Mouse (Mus musculus) cerebellum, adult 2 months (tissue): ENCODE data around the gene D5Ertd579e. TPM values are rescaled to one million over a fixed set of nuclear protein-coding genes. Genes with fewer than 3 reads are reported as not detected.
A peak's percentile ranks its signal among the peaks of the same experiment; 100 is the strongest.

Experiments used
- DNase-seq, 2 experiments: peaks; one replicate each; pipeline ENCODE4 v3.0.0; 2021
- H3K27ac ChIP-seq: fragments of 200-500 bp; 2 replicates; pipeline ENCODE4 v1.5.1; 2012; ENCODE audit warnings: low read length, control low read depth, inconsistent platforms; ENCODE audit not compliant: insufficient read depth
- H3K27me3 ChIP-seq: fragments of 200-500 bp; 2 replicates; pipeline ENCODE4 v1.6.1; 2012; ENCODE audit warnings: inconsistent platforms, mild to moderate bottlenecking, low read length, moderate library complexity; ENCODE audit not compliant: control insufficient read depth, insufficient read depth
- H3K4me1 ChIP-seq: fragments of 200-500 bp; 2 replicates; pipeline ENCODE4 v1.6.1; 2011; ENCODE audit warnings: low read length; ENCODE audit not compliant: control insufficient read depth, insufficient read depth
- H3K4me3 ChIP-seq: fragments of 200-500 bp; replicated peaks from 2 replicates; pipeline ENCODE3; 2011; ENCODE audit warnings: mild to moderate bottlenecking, low read depth, low read length, control low read depth; ENCODE audit not compliant: insufficient read depth
- CTCF ChIP-seq: fragments of 200-500 bp; IDR thresholded peaks from 2 replicates; pipeline ENCODE4 v1.5.1; 2011; ENCODE audit warnings: low read depth, mild to moderate bottlenecking, control low read depth, low read length, moderate library complexity, borderline replicate concordance; ENCODE audit not compliant: insufficient read depth
- POLR2A ChIP-seq: fragments of 200-500 bp; IDR thresholded peaks from 2 replicates; pipeline ENCODE4 v1.6.1; 2011; ENCODE audit warnings: low read length, control low read depth, borderline replicate concordance; ENCODE audit not compliant: insufficient read depth
- WGBS: fragments of 180-500 bp; shearing (Covaris S2); methylation state at CpG from one replicate; pipeline ENCODE4 v1.1.7; 2018; 5-methylcytosine and 5-hydroxymethylcytosine counted together
- polyA plus RNA-seq: library from polyadenylated mRNA; depleted of rRNA; stranded (reverse); fragments of >200 nt; gene quantifications from 2 replicates; pipeline ENCODE4 v1.2.3, GENCODE M21; 2012

Gene D5Ertd579e
- polyA plus RNA-seq, 1 experiment = 69.4 TPM

- Histone ChIP-seq H3K4me1 (peaks cover 47% of the 10 kb centered on the region), H3K27me3 (no peaks in the 10 kb centered on the region), H3K27ac (peak overlapping the region; percentile 98; the same call in 1 of the 2 replicates), H3K4me3 (no peak overlapping the region)
- DNase-seq = no peak
- WGBS = 84% methylated on average over 9 of the region's 9 CpGs
- no peak for TF ChIP-seq POLR2A
- no peak for TF ChIP-seq CTCF
Observed at GRCm38 (mm10) chr5:36726387-36726801, 30.6 kb upstream of the D5Ertd579e start.

- Histone ChIP-seq H3K4me3 (no peak overlapping the region), H3K27me3 (no peaks in the 10 kb centered on the region), H3K27ac (no peak overlapping the region), H3K4me1 (peaks cover 42% of the 10 kb centered on the region)
- WGBS = 67% methylated on average over 12 of the region's 12 CpGs
- no peak for DNase-seq
- no peak for TF ChIP-seq POLR2A
- no peak for TF ChIP-seq CTCF
Observed at GRCm38 (mm10) chr5:36725861-36726260, 30.0 kb upstream of the D5Ertd579e start.

- no peak overlapping the region for H3K4me3 ChIP-seq
- TF ChIP-seq CTCF (no peak), POLR2A (no peak)
- H3K27me3 ChIP-seq = no peaks in the 10 kb centered on the region
- peaks cover 32% of the 10 kb centered on the region for H3K4me1 ChIP-seq
- 77% methylated on average over 7 of the region's 7 CpGs for WGBS
- no peak for DNase-seq
- H3K27ac ChIP-seq = no peak overlapping the region
Observed at GRCm38 (mm10) chr5:36724274-36724673, 28.4 kb upstream of the D5Ertd579e start.

GRCm38 (mm10) chr5:36723356-36723755 is 27.5 kb upstream of the D5Ertd579e start:
- no peak overlapping the region for H3K4me3 ChIP-seq
- no peak overlapping the region for H3K27ac ChIP-seq
- H3K4me1 ChIP-seq = peaks cover 25% of the 10 kb centered on the region
- DNase-seq = no peak
- H3K27me3 ChIP-seq = no peaks in the 10 kb centered on the region
- TF ChIP-seq CTCF (no peak), POLR2A (no peak)
- 85% methylated on average over 9 of the region's 9 CpGs for WGBS

GRCm38 (mm10) chr5:36722415-36722856 is 26.6 kb upstream of the D5Ertd579e start:
- Histone ChIP-seq H3K4me3 (no peak overlapping the region), H3K4me1 (peaks cover 20% of the 10 kb centered on the region), H3K27me3 (no peaks in the 10 kb centered on the region), H3K27ac (no peak overlapping the region)
- WGBS = 88% methylated on average over 6 of the region's 6 CpGs
- DNase-seq = no peak
- no peak for TF ChIP-seq CTCF
- TF ChIP-seq POLR2A = no peak

GRCm38 (mm10) chr5:36720710-36721375 is 25.0 kb upstream of the D5Ertd579e start:
- no peak for DNase-seq
- Histone ChIP-seq H3K27ac (no peak overlapping the region), H3K27me3 (no peaks in the 10 kb centered on the region), H3K4me3 (no peak overlapping the region), H3K4me1 (peaks cover 14% of the 10 kb centered on the region)
- no peak for TF ChIP-seq POLR2A
- no peak for TF ChIP-seq CTCF
- WGBS = 76% methylated on average over 5 of the region's 5 CpGs

- no peak overlapping the region for H3K27ac ChIP-seq
- no peaks in the 10 kb centered on the region for H3K27me3 ChIP-seq
- peaks cover 14% of the 10 kb centered on the region for H3K4me1 ChIP-seq
- no peak overlapping the region for H3K4me3 ChIP-seq
- 90% methylated on average over 5 of the region's 5 CpGs for WGBS
- DNase-seq = no peak
- no peak for TF ChIP-seq CTCF
- no peak for TF ChIP-seq POLR2A
Observed at GRCm38 (mm10) chr5:36720219-36720618, 24.4 kb upstream of the D5Ertd579e start.

- no peak overlapping the region for H3K4me3 ChIP-seq
- peaks cover 14% of the 10 kb centered on the region for H3K4me1 ChIP-seq
- no peak overlapping the region for H3K27ac ChIP-seq
- no peak for DNase-seq
- TF ChIP-seq POLR2A (no peak), CTCF (no peak)
- H3K27me3 ChIP-seq = no peaks in the 10 kb centered on the region
- 82% methylated on average over 3 of the region's 3 CpGs for WGBS
Observed at GRCm38 (mm10) chr5:36719601-36720000, 23.8 kb upstream of the D5Ertd579e start.
